Mouse (Mus musculus): ENCODE results near the gene Ap1b1.

DNA sequence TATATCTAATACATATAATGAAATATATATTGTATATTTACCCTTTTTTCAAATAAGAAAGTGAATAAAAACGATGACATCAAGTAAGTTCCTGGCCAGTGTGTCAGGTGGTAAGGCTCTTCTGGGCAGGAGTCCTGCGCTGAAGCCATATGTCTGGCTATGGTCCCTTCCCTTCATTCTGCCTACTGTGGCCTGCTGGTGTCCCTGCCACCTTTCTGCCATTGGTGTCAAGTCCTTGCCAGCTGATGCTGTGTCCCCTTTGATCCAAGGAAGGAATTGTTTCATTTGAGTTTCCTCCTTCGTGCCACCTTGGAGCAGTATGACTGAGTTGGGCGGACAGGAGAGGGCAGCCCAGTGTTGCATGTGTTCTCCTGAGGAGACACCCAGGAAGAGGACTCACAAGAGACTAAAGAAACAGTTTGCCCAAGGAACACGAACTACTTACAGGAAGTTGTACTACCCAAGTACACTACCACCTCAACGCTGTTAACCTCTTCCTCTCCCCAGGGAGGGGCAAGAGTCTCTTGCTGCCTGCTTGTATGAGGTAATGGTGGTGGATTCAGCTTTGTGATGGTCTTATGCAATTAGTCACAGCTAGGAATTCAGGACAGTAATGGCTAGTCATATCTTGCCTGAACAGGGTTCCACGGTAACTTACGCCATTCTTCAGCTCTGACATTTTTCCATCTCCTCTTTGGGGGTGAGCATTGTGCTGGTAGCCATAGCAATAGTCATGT, 56.2 kb downstream of the Ap1b1 start:
- TF ChIP-seq POLR2A (IDR thresholded peaks at IDR 0.05; ENCODE audit: control insufficient read depth, low read depth, low read length) (no peak), CTCF (IDR thresholded peaks at IDR 0.05; ENCODE audit: control insufficient read depth, insufficient read depth, insufficient replicate concordance, low read depth, low read length) (no peak)

Measured in testis, adult 2 months (tissue).